Mouse (Mus musculus) mesoderm, embryonic 11.5 days (tissue): ENCODE measurements at regions not wholly inside any gene's neighbourhood (a gene's known extent, or its start where the extent isn't known, plus 50 kb on each side); places are given as distances from the start of the nearest gene placed in this dataset.
A peak's percentile ranks its signal among the peaks of the same experiment; 100 is the strongest.

Source experiments
- DNase-seq: peaks from one replicate; pipeline ENCODE4 v3.0.0-alpha.2; 2012; ENCODE audit warnings: low read depth, low spot score

GRCm38 (mm10) chr12:61912146-61912545, 389.2 kb downstream of the Lrfn5 start:
- DNase-seq = no peak

GRCm38 (mm10) chr12:61923331-61923730, 400.4 kb downstream of the Lrfn5 start:
- DNase-seq = peak; percentile 5

GRCm38 (mm10) chr12:61925266-61925861, 402.4 kb downstream of the Lrfn5 start:
- no peak for DNase-seq
